Mouse (Mus musculus): ENCODE data around the gene Cbl. TPM values are rescaled to one million over a fixed set of nuclear protein-coding genes. Genes with fewer than 3 reads are reported as not detected.

Cbl gene
- total RNA-seq, 2 experiments from 2014 or later, result 61.7 to 66.5 TPM

DNA sequence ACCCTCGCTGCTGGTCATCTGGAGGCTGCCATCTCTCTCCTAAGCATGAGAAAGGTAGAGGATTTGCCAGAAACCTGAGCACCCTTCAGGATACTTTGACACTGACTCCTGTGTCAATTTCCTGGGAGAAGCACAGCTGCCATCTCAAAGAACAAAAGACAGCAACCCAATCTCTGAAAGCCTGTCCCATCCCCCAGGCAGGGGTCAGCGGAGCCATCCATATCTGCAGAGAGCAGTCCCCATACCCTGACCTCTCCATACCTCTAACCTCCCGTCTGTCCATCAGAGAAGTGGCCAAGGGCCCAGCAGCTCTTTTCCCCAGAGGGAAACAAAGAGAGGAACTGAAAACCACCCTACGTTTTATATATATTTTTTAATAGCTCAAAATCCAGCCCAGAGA, 2.8 kb upstream of the Cbl start:
- TF ChIP-seq CTCF (conservative IDR thresholded peaks at IDR 0.05), result no peak
- Histone ChIP-seq H3K4me3 (no peak overlapping the region), H3K27ac (no peak overlapping the region)
- no peak for DNase-seq (ENCODE audit: low spot score in 2 of 2)

DNA sequence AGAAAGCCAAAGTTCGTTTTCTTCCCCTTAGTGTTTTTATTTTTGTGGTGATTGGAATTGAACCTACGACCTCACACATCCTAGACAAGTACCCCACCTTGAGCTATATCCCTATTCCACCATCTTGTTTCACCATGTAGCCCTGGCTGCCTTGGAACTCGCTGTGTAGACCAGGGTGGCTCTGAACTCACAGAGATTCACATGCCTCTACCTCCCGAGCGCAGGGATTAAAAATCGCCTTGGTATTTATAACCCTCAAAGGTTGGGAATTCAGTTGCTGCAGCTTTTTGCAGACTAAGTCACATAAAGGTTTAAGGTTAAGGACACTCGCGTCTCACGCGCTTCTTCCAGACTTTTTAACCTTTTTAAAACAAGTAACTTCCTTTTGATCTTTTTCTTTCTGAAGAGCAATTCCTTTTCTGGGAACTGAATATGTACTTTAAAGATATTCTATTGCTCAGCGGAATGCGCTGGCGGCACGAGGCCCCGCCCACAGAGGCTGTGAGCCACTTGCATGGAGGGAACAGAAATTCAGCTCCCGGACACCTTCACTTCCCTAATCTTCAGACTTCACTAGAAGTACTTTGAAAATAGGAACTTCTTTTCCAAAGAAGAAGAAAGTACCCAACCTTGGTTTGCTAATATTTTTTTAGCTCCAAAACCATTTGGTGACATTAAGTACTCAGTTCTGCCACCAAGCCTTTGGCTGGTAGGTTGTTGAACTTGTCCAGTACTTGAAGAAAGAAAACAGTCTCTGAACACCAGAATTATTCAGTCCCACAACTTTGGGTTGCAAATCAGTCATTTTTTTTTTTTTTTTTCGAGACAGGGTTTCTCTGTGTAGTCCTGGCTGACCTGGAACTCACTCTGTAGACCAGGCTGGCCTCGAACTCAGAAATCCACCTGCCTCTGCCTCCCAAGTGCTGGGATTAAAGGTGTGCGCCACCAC, 904 bp upstream of the Cbl start:
- Histone ChIP-seq H3K4me3 (peak overlapping the region; percentile 53), H3K27ac (peak overlapping the region; percentile 97)
- peak in 1 of 2 experiments; percentile 33 for DNase-seq (ENCODE audit: low spot score in 2 of 2)
- TF ChIP-seq CTCF (conservative IDR thresholded peaks at IDR 0.05), result no peak

DNA sequence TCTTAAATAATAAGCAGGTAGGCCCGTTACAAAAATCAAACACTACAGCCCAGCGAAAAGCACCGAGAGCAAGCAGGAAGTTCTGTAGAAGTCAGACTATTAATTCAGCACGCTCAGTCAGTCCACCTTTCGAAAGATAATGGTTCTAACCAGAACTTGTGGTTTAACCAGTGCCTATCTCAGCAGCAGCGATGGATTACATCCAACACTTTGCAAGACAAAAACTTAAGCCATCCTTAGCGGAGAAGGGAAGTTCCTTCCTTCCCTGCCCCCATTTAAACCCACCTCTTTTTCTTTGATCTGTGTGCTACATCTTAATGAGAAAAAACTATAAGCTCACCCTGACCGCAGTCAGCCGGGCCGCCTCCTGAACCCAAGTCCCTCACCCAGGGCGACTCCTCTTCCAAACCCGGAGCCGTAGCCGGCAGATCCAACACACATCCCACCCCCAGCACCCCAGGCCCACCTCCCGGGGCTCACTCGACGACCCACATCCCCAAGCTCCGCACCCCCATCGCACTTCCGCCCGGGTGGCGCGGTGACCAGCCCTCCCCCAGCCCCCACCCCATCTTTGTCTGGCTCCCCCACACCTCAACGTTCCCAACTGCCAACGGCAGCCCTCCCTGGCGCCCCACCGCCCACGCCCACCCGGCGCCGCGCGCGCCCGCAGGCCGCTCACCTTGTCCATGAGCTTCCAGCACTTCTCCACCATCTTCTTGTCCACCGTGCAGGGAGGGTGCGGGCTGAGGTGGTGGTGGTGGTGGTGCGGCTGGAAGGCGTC, 638 bp downstream of the Cbl start:
- no peak for TF ChIP-seq CTCF (conservative IDR thresholded peaks at IDR 0.05)
- peak overlapping the region; percentile 97 for H3K27ac ChIP-seq
- DNase-seq (ENCODE audit: low spot score in 2 of 2), result peak; percentile 32 to 50
- peak overlapping the region; percentile 97 for H3K4me3 ChIP-seq

DNA sequence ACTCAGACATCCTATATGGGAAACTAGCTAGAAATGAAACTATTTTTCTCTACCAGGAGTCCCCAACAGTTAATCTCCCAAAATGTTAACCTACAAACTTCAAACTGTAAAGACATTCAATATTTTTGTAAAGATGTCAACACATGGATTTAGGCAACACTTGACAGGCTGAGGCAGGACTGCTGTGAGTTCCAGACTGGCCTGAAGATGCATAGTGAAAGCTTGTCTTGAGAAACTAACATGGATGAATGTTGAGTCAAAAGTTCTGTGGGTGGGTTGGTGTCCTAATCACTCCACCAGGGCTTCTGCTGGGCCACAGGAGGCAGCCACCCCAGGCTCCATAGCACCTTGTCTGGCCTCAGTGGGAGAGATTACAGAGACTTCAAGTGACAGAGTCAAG, 2.2 kb downstream of the Cbl start:
- Histone ChIP-seq H3K4me3 (no peak overlapping the region), H3K27ac (no peak overlapping the region)
- TF ChIP-seq CTCF (conservative IDR thresholded peaks at IDR 0.05), result no peak
- DNase-seq (ENCODE audit: low spot score in 2 of 2), result no peak

DNA sequence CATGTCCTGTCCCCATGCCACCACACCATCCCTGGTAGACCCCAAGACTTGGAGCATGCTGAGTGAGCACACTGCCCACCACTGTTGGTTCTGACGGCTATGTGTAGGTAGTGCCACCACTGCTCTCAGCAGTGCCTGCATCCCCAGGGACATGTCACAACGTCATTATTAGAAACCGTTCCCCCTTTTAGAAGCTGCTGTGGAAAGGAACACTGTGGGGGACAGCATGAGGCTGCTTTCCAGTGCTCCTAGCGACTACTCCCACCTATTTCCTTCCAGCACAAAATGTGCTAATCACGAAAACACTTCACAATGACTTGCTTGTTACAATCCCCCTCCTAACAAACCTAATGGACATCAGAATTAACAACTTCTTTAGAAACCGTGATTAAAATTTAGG, 7.9 kb downstream of the Cbl start:
- Histone ChIP-seq H3K27ac (peak overlapping the region; percentile 86), H3K4me3 (peak overlapping the region; percentile 6; the same call in 1 of the 2 replicates)
- TF ChIP-seq CTCF (conservative IDR thresholded peaks at IDR 0.05), result no peak
- peak; percentile 39 to 55 for DNase-seq (ENCODE audit: low spot score in 2 of 2)

DNA sequence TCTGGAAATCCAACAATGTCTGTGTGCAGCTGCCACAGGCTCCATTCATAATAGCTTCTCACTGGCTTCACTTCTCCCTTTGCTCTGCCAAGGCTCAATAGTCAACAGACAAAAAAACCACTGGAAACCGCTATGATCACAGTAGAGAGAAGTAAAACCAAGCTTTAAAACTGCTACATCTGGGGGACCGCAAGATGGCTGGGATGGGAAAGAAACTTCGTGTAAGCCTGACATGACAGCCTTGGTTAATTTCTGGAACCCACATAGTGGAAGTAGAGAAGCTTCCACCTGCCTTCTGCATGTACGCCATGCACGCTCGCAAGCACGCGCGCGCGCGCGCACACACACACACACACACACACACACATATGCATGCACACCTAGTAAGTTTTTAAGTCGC, 20.3 kb downstream of the Cbl start:
- no peak for DNase-seq (ENCODE audit: low spot score in 2 of 2)
- H3K4me3 ChIP-seq, result no peak overlapping the region
- TF ChIP-seq CTCF (conservative IDR thresholded peaks at IDR 0.05), result no peak
- H3K27ac ChIP-seq, result peak overlapping the region; percentile 25; the same call in 1 of the 2 replicates

DNA sequence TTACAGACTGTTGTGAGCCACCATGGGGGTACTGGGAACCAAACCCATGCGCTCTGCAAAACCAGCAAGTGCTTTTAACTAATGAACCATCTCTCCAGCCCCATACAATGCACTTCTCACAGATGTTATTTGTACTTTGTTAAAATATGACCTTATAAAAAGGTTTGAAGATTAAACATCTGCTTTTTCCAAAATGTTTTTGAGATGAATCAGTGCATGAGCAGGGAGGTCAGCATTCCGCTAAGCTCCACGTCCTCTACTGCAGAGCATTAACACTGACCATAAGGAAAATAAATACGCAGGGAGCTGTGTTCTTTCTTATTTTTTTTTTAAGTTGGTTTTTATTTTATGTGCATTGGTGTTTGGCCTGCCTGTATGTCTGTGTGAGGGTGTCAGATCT, 21.4 kb downstream of the Cbl start:
- Histone ChIP-seq H3K27ac (no peak overlapping the region), H3K4me3 (no peak overlapping the region)
- no peak for DNase-seq (ENCODE audit: low spot score in 2 of 2)
- TF ChIP-seq CTCF (conservative IDR thresholded peaks at IDR 0.05), result no peak

DNA sequence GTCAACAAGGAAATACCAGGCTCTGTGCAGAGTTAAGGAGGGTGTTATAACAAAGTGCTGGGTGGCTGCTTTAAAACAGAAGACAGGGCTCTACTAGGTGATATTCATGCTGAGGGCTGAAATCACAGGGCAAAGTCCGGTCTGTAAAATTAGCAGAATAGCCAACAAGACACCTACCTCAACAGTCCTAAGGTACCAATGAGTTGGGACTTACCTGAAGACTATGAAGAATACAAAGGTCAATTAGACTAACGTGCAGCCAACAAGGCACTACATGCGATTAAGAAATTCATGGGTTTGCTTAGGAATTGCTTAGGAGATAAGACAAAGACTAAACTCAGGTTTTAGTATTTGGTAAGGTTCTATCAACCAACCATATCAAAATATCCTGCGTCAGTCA, 24.4 kb downstream of the Cbl start:
- Histone ChIP-seq H3K4me3 (no peak overlapping the region), H3K27ac (no peak overlapping the region)
- DNase-seq (ENCODE audit: low spot score in 2 of 2), result no peak
- no peak for TF ChIP-seq CTCF (conservative IDR thresholded peaks at IDR 0.05)

DNA sequence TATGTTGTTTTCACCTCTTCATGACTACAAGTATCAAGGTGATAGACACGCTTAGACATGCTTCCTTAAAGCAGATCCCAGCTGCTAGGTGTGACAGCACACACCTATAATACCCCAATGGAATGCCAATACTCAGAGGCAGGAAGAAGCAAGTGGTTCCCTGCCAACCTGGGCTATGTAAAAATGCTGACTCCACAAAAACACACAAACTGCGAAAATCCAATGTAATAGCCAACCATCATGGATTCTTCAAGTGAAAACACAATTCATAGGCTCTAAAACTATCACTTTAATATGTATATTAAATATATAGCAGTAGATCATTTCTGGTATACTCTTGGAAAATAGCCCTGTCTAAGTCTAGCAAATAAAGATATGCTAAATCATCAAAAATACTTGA, 26.0 kb downstream of the Cbl start:
- no peak overlapping the region for H3K27ac ChIP-seq
- DNase-seq (ENCODE audit: low spot score in 2 of 2), result no peak
- no peak overlapping the region for H3K4me3 ChIP-seq
- no peak for TF ChIP-seq CTCF (conservative IDR thresholded peaks at IDR 0.05)

DNA sequence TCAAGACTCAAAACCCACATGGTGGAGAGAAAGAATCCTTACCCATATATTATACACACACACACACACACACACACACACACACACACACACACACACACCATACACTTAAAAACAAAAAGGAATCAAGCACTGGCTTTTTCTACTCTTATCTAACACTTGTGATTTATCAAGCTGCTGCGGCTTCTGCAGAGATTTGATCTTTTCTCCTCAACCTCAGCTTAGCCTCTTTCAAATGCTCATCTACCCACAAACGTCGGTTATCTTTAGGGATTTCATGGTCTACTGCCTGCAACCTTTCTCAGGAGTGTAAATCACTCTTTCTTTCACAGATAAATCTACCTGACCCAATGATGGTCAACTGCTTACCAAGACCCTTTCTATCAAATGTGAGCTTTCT, 33.4 kb downstream of the Cbl start:
- no peak for TF ChIP-seq CTCF (conservative IDR thresholded peaks at IDR 0.05)
- H3K27ac ChIP-seq, result no peak overlapping the region
- no peak overlapping the region for H3K4me3 ChIP-seq
- no peak for DNase-seq (ENCODE audit: low spot score in 2 of 2)

DNA sequence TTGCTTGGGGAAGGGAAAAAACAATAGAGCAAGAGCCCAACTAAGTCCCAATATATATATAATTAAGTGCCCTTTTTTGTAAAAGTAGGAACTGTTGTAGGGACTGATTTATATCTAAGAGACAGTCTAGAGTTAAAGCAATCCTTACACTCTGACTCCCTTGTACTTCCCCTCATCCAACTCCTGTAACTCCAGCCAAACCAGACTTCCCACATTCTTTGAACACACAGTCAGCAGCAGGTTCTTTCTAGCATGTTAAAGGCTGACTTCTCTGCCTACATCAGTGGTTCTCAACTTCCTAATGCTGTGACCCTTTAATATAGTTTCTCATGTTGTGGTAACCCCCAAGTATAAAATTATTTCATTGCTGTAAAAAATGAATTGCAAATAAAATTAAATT, 34.3 kb downstream of the Cbl start:
- no peak for DNase-seq (ENCODE audit: low spot score in 2 of 2)
- no peak for TF ChIP-seq CTCF (conservative IDR thresholded peaks at IDR 0.05)

DNA sequence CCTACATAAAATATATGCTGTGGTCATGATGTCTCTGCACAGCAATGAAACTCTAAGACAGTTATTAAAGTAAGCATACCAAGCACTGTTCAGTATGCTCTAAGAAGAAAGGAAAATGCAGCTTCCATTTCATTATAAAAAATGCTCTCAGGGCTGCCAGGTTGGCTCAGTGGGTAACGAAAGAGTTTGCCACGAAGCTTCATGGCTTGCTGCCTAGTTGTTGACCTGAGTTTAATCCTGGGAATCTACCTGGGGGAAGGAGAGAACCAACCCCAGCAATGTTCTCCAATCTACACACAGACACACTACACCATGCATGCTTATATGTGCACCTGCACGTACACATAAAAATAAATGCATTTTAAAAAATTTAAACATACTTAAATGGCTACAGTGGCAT, 34.7 kb downstream of the Cbl start:
- no peak overlapping the region for H3K4me3 ChIP-seq
- no peak for DNase-seq (ENCODE audit: low spot score in 2 of 2)
- no peak for TF ChIP-seq CTCF (conservative IDR thresholded peaks at IDR 0.05)
- no peak overlapping the region for H3K27ac ChIP-seq

More for the DNA sequence above, 34.3 kb downstream of the Cbl start:
- Histone ChIP-seq H3K27ac (no peak overlapping the region), H3K4me3 (no peak overlapping the region)

DNA sequence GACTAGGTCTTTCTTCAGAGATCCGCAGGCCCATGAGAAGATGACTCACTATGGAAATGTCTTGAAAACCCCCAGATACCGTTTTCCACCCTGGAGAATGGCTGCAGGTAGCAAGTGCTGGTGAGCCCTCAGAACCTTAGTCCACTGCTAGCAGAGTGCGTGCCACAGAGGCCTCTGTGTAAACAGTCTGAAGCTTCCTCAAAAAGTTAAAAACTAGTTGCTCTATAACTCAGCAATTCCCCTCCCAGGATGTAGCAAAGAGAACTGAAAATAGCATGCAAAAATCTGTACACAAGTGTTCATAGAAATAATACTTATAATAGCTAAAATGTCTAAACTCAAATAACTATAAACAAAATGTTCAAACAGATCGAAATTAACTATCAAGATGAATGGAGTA, 37.5 kb downstream of the Cbl start:
- no peak overlapping the region for H3K27ac ChIP-seq
- no peak overlapping the region for H3K4me3 ChIP-seq
- no peak for DNase-seq (ENCODE audit: low spot score in 2 of 2)
- no peak for TF ChIP-seq CTCF (conservative IDR thresholded peaks at IDR 0.05)

All from layer of hippocampus, adult 2 months (tissue).